In genomic region chr17:37995635-37996307, GRCm38 (mm10) we compare ENCODE assay signal across 15 mouse cellular contexts. TPM values are rescaled to one million over a fixed set of nuclear protein-coding genes. Genes with fewer than 3 reads are reported as not detected.
DNase-seq lines count a peak whose midpoint lies in the region; ATAC-seq and TF ChIP-seq lines count a peak whose summit lies in the region.
"Had no signal": no experiment of that assay in that cellular context is flagged by ENCODE, and none has a peak within 500 bp of the region (broad histone marks: within the 10 kb centered on the region; RNA-seq: fewer than 3 reads in every experiment).

No protein-coding gene starts in this region.

- no peaks in the 10 kb centered on the region for H3K36me3 ChIP-seq in heart, embryonic 14.5 days (ENCODE audit: control insufficient read depth, insufficient read depth, low read length)
- no peaks in the 10 kb centered on the region for H3K36me3 ChIP-seq in heart, adult 2 months (ENCODE audit: control insufficient read depth, insufficient read depth, low read length)
- no peaks in the 10 kb centered on the region for H3K36me3 ChIP-seq in liver, embryonic 12.5 days
- H3K36me3 ChIP-seq in hindbrain, postnatal 0 days (ENCODE audit: insufficient read depth, low read length), result no peaks in the 10 kb centered on the region

- TF ChIP-seq POLR2A in heart, adult 2 months (IDR thresholded peaks at IDR 0.05; ENCODE audit: insufficient read depth, low read depth, low read length), result no peak

- no peak for ATAC-seq in heart, embryonic 14.5 days (ENCODE audit: insufficient number of reproducible peaks, insufficient read depth, low FRiP score, low read depth)
- ATAC-seq in liver, embryonic 12.5 days, result peak; percentile 83
- no peak for ATAC-seq in megakaryocyte progenitor cell, adult 5-6 weeks (replicated peaks; ENCODE audit: poor library complexity)
- no peak for ATAC-seq in hindbrain, postnatal 0 days
- ATAC-seq: forebrain, embryonic 14.5 days had no signal

- intact Hi-C loops in heart, adult 2 months (cut with DNase I), result no loop called here

- H3K9ac ChIP-seq in heart, embryonic 14.5 days (ENCODE audit: low read length), result no peak overlapping the region
- no peak overlapping the region for H3K9ac ChIP-seq in heart, adult 2 months (ENCODE audit: low read depth, low read length)
- H3K9ac ChIP-seq in liver, embryonic 12.5 days, result no peak overlapping the region; the same call in 1 of the 2 replicates
- H3K9ac ChIP-seq in hindbrain, postnatal 0 days (replicated peaks; ENCODE audit: low read length), result no peak overlapping the region

- no peaks in the 10 kb centered on the region for H3K4me1 ChIP-seq in heart, embryonic 14.5 days (ENCODE audit: control insufficient read depth in 2 of 2, insufficient read depth in 2 of 2, low read length in 2 of 2)
- H3K4me1 ChIP-seq in heart, adult 2 months (ENCODE audit: control insufficient read depth, insufficient read depth, low read length), result no peaks in the 10 kb centered on the region
- H3K4me1 ChIP-seq in liver, embryonic 12.5 days, result no peaks in the 10 kb centered on the region; the same call in 1 of the 2 replicates
- H3K4me1 ChIP-seq in hindbrain, postnatal 0 days (ENCODE audit: insufficient read depth, low read length), result no peaks in the 10 kb centered on the region

- 53% methylated on average over 10 of the region's 10 CpGs for WGBS in heart, embryonic 14.5 days
- 56% methylated on average over 10 of the region's 10 CpGs for whole genome bisulfite sequencing in heart, adult 2 months
- WGBS in liver, embryonic 12.5 days (ENCODE audit: insufficient replicate concordance), result 49% methylated on average over 10 of the region's 10 CpGs
- 66% methylated on average over 10 of the region's 10 CpGs for WGBS in hindbrain, postnatal 0 days

- TF ChIP-seq EP300 in heart, adult 2 months (IDR thresholded peaks at IDR 0.05; ENCODE audit: insufficient read depth, low read depth, low read length), result no peak

- TF ChIP-seq CTCF in heart, adult 2 months (IDR thresholded peaks at IDR 0.05), result no peak
- no peak for TF ChIP-seq CTCF in hindbrain, postnatal 0 days (IDR thresholded peaks at IDR 0.05; ENCODE audit: low read depth)

- no peaks in the 10 kb centered on the region for H3K27me3 ChIP-seq in heart, embryonic 14.5 days (ENCODE audit: control insufficient read depth, insufficient read depth, low read length)
- H3K27me3 ChIP-seq in heart, adult 2 months (ENCODE audit: control insufficient read depth, insufficient read depth, low read length), result no peaks in the 10 kb centered on the region
- no peaks in the 10 kb centered on the region for H3K27me3 ChIP-seq in liver, embryonic 12.5 days (replicated peaks)
- no peaks in the 10 kb centered on the region for H3K27me3 ChIP-seq in hindbrain, postnatal 0 days (ENCODE audit: insufficient read depth, low read length)

- 0 out of 2 replicates have a peak, but pooled peaks cover 2% of the 10 kb centered on the region for H3K9me3 ChIP-seq in heart, embryonic 14.5 days (ENCODE audit: control insufficient read depth, low read length)
- H3K9me3 ChIP-seq in liver, embryonic 12.5 days (replicated peaks), result no peaks in the 10 kb centered on the region
- peaks cover 3% of the 10 kb centered on the region; the same call in 1 of the 2 replicates for H3K9me3 ChIP-seq in hindbrain, postnatal 0 days (ENCODE audit: low read length)

- H3K4me2 ChIP-seq in heart, embryonic 14.5 days (ENCODE audit: low read length), result peak overlapping the region; percentile 21; the same call in 1 of the 2 replicates
- H3K4me2 ChIP-seq in liver, embryonic 12.5 days, result peak overlapping the region; percentile 39
- no peak overlapping the region for H3K4me2 ChIP-seq in hindbrain, postnatal 0 days (ENCODE audit: low read depth, low read length)

- peak overlapping the region; percentile 19 to 35 for H3K4me3 ChIP-seq in heart, embryonic 14.5 days (ENCODE audit: control insufficient read depth in 1 of 2, insufficient read depth in 1 of 2, low read depth in 1 of 2, low read length in 2 of 2)
- H3K4me3 ChIP-seq in heart, adult 2 months, result no peak overlapping the region
- H3K4me3 ChIP-seq in liver, embryonic 12.5 days, result peak overlapping the region; percentile 47
- no peak overlapping the region for H3K4me3 ChIP-seq in hindbrain, postnatal 0 days (ENCODE audit: low read length)
- H3K4me3 ChIP-seq: myocyte had no signal

- DNase-seq in heart, adult 2 months, result no peak
- DNase-seq in ES-CJ7 (ENCODE audit: low read depth, low spot score) (peak; percentile 97), WW6 (ENCODE audit: low read depth, low spot score) (peak; percentile 64)
- no peak for DNase-seq in hindbrain, postnatal 0 days (ENCODE audit: low spot score)
- DNase-seq in thymus, postnatal 4 days, result no peak
- DNase-seq: kidney, adult 11 months; lung, postnatal 4 days had no signal

- no peaks in the 10 kb centered on the region for H3K79me2 ChIP-seq in heart, adult 2 months (replicated peaks; ENCODE audit: control insufficient read depth, insufficient read depth, low read length)

- H3K27ac ChIP-seq in heart, embryonic 14.5 days (replicated peaks in 1 of 2; ENCODE audit: control insufficient read depth in 1 of 2, insufficient read depth in 1 of 2, low read depth in 2 of 2, low read length in 2 of 2), result no peak overlapping the region
- H3K27ac ChIP-seq in heart, adult 2 months, result no peak overlapping the region
- H3K27ac ChIP-seq in liver, embryonic 12.5 days, result no peak overlapping the region; the same call in 1 of the 2 replicates
- no peak overlapping the region for H3K27ac ChIP-seq in hindbrain, postnatal 0 days

RNA-seq across cellular contexts. Expression of gene Olfr761, which starts 42.9 kb away (rescaled TPM):
- polyA plus RNA-seq in heart, embryonic 14.5 days (2014; fragmentation: Nextera tagmentation; extraction: Ambion mirVana), result not detected in 2 replicates
- not detected for total RNA-seq in heart, adult 2 months (2021)
- not detected in 2 replicates for polyA plus RNA-seq in heart, adult 2 months (2012; rRNA removed)
- not detected in 2 replicates for polyA plus RNA-seq in liver, embryonic 12.5 days (2016; fragmentation: Nextera tagmentation; extraction: Ambion mirVana)
- total RNA-seq in megakaryocyte progenitor cell, adult 5-6 weeks (2015), result not detected in 2 replicates
- not detected in 2 replicates for total RNA-seq in megakaryocyte progenitor cell, adult 5-6 weeks (2017)
- total RNA-seq in hindbrain, postnatal 0 days (2014; rRNA removed), result not detected in 2 replicates
- not detected in 2 replicates for polyA plus RNA-seq in hindbrain, postnatal 0 days (2015; fragmentation: Nextera tagmentation; extraction: Ambion mirVana)
- total RNA-seq: adrenal gland, postnatal 4 days; left cerebral cortex, postnatal 36 days had no signal
- polyA plus RNA-seq: forebrain, embryonic 14.5 days; gonadal fat pad, adult 2 months; myocyte had no signal

Comparison
In these comparisons a context has a peak if more than half of its experiments do, and no peak if none do; other contexts are left out.
1. H3K4me3 ChIP-seq: peak in heart, embryonic 14.5 days (2 of 2) and liver, embryonic 12.5 days (single experiment); none in heart, adult 2 months (single experiment) and hindbrain, postnatal 0 days (single experiment).
2. DNase-seq: peak in ES-CJ7 (single experiment) and WW6 (single experiment); none in heart, adult 2 months (0 of 2), hindbrain, postnatal 0 days (single experiment) and thymus, postnatal 4 days (single experiment).